Mouse (Mus musculus) monocyte, adult 59 days (primary cell): Measurements from ENCODE around the gene Fcgr2b. TPM values are rescaled to one million over a fixed set of nuclear protein-coding genes. Genes with fewer than 3 reads are reported as not detected.

Experiments used
- total RNA-seq, 2 experiments: library from RNA; stranded (reverse); gene quantifications; one replicate each; pipeline ENCODE4 v1.2.4; 2023

Gene Fcgr2b
- 100 to 1,000 TPM; 211 to 238 TPM for total RNA-seq

DNA sequence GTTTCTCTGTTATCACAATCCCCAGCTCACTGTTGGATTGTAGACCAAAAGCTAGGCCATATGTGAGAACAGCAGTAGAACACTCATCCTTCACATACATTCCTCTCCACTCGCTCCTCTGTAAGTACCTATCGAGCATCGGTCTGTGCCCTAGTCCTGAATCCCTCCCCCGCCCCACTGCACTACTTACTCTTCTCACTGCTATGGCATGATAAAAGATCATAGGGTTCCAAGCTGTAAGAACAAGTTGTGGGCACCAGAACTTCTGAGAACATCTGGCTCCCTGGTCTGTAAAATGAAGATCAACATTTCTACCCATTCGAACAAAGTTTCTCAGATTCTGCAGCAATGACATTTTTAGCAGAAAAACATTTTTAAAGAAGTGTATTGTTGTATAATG is at the start of gene Fcgr2b:
Gene Fcgr2b (minus strand): TSS at position 101 of the 400 bp plus-strand sequence.

GRCm38 (mm10) chr1:171018737-171019136 is 42.4 kb upstream of the Fcgr2b start, which contains the start of gene Fcgr4:
Fcgr4 (plus strand) TSS chr1:171018920.

DNA sequence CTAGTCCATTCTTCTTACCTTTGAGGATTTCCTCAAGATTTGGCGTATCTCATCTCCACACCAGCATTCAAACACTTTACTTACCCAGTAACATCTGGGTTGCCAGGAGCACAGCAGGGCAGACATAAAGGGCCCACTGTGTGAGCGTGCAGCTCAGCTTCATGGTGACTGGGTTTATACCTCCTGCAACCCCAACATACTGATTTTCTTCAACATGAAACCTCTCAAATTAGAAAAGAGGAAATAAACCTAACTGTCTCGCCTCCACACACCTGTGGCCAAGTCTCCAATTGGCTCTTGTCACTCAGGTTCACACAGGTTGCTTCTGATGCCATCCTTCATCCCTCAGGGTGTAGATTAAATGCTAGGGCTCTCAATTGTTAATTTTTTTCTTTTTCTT is 49.0 kb downstream of the Fcgr2b start, which contains the start of gene Fcrla:
Gene Fcrla (minus strand): TSS at position 206 of the 400 bp plus-strand sequence.

GRCm38 (mm10) chr1:170912891-170913615 is 63.3 kb downstream of the Fcgr2b start, which contains the start of gene Fcrlb:
Fcrlb (minus strand) TSS chr1:170912941.

Other genes starting within 250 kb of the Fcgr2b start
- gene Atf6, start 108.8 kb downstream of the Fcgr2b start, total RNA-seq: 10 to 100 TPM; 59.9 to 63.1 TPM
- gene Gm26620, start 91.5 kb downstream of the Fcgr2b start, total RNA-seq: under 1 TPM in 1 of 2 experiments, not detected in 1; 0.63 TPM
- gene Dusp12, start 91.0 kb downstream of the Fcgr2b start, total RNA-seq: 10 to 100 TPM; 10.5 to 18.4 TPM
- under 1 TPM in 1 of 2 experiments, not detected in 1; 0.89 TPM for gene Fcrlb, start 63.6 kb downstream of the Fcgr2b start, total RNA-seq
- 1 to 10 TPM; 1.4 to 2.5 TPM for gene Fcrla, start 49.0 kb downstream of the Fcgr2b start, total RNA-seq
- gene Fcgr4, start 42.4 kb upstream of the Fcgr2b start, total RNA-seq: 100 to 1,000 TPM in 1 of 2 experiments, 10 to 100 TPM in 1; 79.6 to 109 TPM
- 100 to 1,000 TPM; 435 to 496 TPM for gene Fcgr3, start 88.4 kb upstream of the Fcgr2b start, total RNA-seq
- 1 to 10 TPM; 2.3 to 4.7 TPM for gene Cfap126, start 137.4 kb upstream of the Fcgr2b start, total RNA-seq
- gene Sdhc, start 174.1 kb upstream of the Fcgr2b start, total RNA-seq: 100 to 1,000 TPM; 116 to 122 TPM
- not detected for gene Mpz, start 174.2 kb upstream of the Fcgr2b start, total RNA-seq
- not detected for gene Pcp4l1, start 219.7 kb upstream of the Fcgr2b start, total RNA-seq
- not detected for gene Nr1i3, start 237.4 kb upstream of the Fcgr2b start, total RNA-seq
- gene Tomm40l, start 246.0 kb upstream of the Fcgr2b start, total RNA-seq: 10 to 100 TPM; 20.6 to 23.0 TPM
- gene Apoa2, start 248.5 kb upstream of the Fcgr2b start, total RNA-seq: not detected